Mouse (Mus musculus): Measurements from ENCODE around the gene Ranbp2.
"Not testable (repeated sequence)": the region's sequence is repeated elsewhere in the genome, so short reads cannot be mapped to it uniquely, and the experiment has no call there.

The Ranbp2 gene

GRCm38 (mm10) chr10:58497320-58498284, 50.9 kb downstream of the Ranbp2 start, which contains the start of gene Ccdc138:
TSS of gene Ccdc138 (plus strand) at chr10:58497948.
- peak; percentile 91 for DNase-seq

- DNase-seq, result no peak
These were observed 51.8 kb downstream of the Ranbp2 start for GRCm38 (mm10) chr10:58498516-58498915.

GRCm38 (mm10) chr10:58529358-58529757, 82.6 kb downstream of the Ranbp2 start:
- DNase-seq, result no peak

- no peak for DNase-seq
These were observed 84.4 kb downstream of the Ranbp2 start for GRCm38 (mm10) chr10:58530896-58531790.

- no peak for DNase-seq
These were observed 85.5 kb downstream of the Ranbp2 start for GRCm38 (mm10) chr10:58532177-58532576.

GRCm38 (mm10) chr10:58536276-58536675, 89.6 kb downstream of the Ranbp2 start:
- not testable (repeated sequence) for DNase-seq

GRCm38 (mm10) chr10:58540613-58541012, 93.9 kb downstream of the Ranbp2 start:
- no peak for DNase-seq
